Mouse (Mus musculus) heart, embryonic 12.5 days (tissue): ENCODE data around the gene Arpc5. TPM values are rescaled to one million over a fixed set of nuclear protein-coding genes. Genes with fewer than 3 reads are reported as not detected.
A peak's percentile ranks its signal among the peaks of the same experiment; 100 is the strongest.
"Not testable (repeated sequence)": the region's sequence is repeated elsewhere in the genome, so short reads cannot be mapped to it uniquely, and the experiment has no call there.

Experiments
- ATAC-seq: fragments of 200-750 bp; cut with Nextera tagmentation; 2 replicates; pipeline ENCODE4 v1.8.0; 2017; ENCODE audit warnings: moderate TSS enrichment, moderate library complexity; ENCODE audit not compliant: insufficient number of reproducible peaks, low FRiP score
- H3K27ac ChIP-seq: fragments of 300-500 bp; sonication (generic); 2 replicates; pipeline ENCODE4 v1.5.1; 2016; ENCODE audit warnings: mild to moderate bottlenecking, moderate library complexity; ENCODE audit not compliant: poor library complexity, severe bottlenecking
- H3K27me3 ChIP-seq: fragments of 300-500 bp; sonication (generic); replicated peaks from 2 replicates; pipeline ENCODE4 v1.6.1; 2016; ENCODE audit warnings: mild to moderate bottlenecking, moderate library complexity
- H3K36me3 ChIP-seq: fragments of 300-500 bp; sonication (generic); 2 replicates; pipeline ENCODE4 v1.6.1; 2016; ENCODE audit warnings: mild to moderate bottlenecking, moderate library complexity
- H3K4me1 ChIP-seq: fragments of 300-500 bp; sonication (generic); replicated peaks from 2 replicates; pipeline ENCODE4 v1.6.1; 2016; ENCODE audit warnings: mild to moderate bottlenecking
- H3K4me2 ChIP-seq: fragments of 300-500 bp; sonication (generic); 2 replicates; pipeline ENCODE4 v1.6.1; 2016; ENCODE audit warnings: mild to moderate bottlenecking, moderate library complexity
- H3K4me3 ChIP-seq: fragments of 300-500 bp; sonication (generic); 2 replicates; pipeline ENCODE4 v1.5.1; 2016; ENCODE audit warnings: mild to moderate bottlenecking
- H3K9ac ChIP-seq: fragments of 300-500 bp; sonication (generic); 2 replicates; pipeline ENCODE4 v1.6.1; 2016; ENCODE audit warnings: mild to moderate bottlenecking, moderate library complexity
- H3K9me3 ChIP-seq: fragments of 300-500 bp; sonication (generic); replicated peaks from 2 replicates; pipeline ENCODE4 v1.6.1; 2016; ENCODE audit warnings: mild to moderate bottlenecking, moderate library complexity
- WGBS: fragments of 180-500 bp; shearing (Covaris S2); methylation state at CpG from one replicate; pipeline ENCODE4 v1.1.7; 2016; 5-methylcytosine and 5-hydroxymethylcytosine counted together
- polyA plus RNA-seq: library from polyadenylated mRNA; unstranded; fragments of >200 nt; fragmentation: Nextera tagmentation; extraction: Ambion mirVana; gene quantifications from 2 replicates; pipeline ENCODE4 v1.2.1, GENCODE M21; 2016

Gene Arpc5
- polyA plus RNA-seq, 1 experiment from 2014 or later = 245 TPM

GRCm38 (mm10) chr1:152784620-152785019, 18.3 kb downstream of the Arpc5 start:
- Histone ChIP-seq H3K9ac (no peak overlapping the region), H3K27ac (no peak overlapping the region), H3K36me3 (no peaks in the 10 kb centered on the region), H3K4me1 (no peaks in the 10 kb centered on the region), H3K9me3 (no peaks in the 10 kb centered on the region), H3K27me3 (no peaks in the 10 kb centered on the region), H3K4me2 (no peak overlapping the region), H3K4me3 (no peak overlapping the region)
- ATAC-seq = no peak
- WGBS = 91% methylated on average over 8 of the region's 8 CpGs

- H3K4me1 ChIP-seq, H3K4me2 ChIP-seq, H3K4me3 ChIP-seq, ATAC-seq, H3K9ac ChIP-seq, H3K36me3 ChIP-seq, H3K27me3 ChIP-seq, H3K27ac ChIP-seq, H3K9me3 ChIP-seq: not testable (repeated sequence)
- 83% methylated on average over 3 of the region's 3 CpGs for WGBS
These were observed 19.1 kb downstream of the Arpc5 start for GRCm38 (mm10) chr1:152785446-152785845.

GRCm38 (mm10) chr1:152786953-152787352, 20.6 kb downstream of the Arpc5 start:
- no peak for ATAC-seq
- WGBS = 84% methylated on average over 4 of the region's 4 CpGs

GRCm38 (mm10) chr1:152788121-152788660, 21.8 kb downstream of the Arpc5 start:
- ATAC-seq = no peak
- no peaks in the 10 kb centered on the region for H3K27me3 ChIP-seq
- no peak overlapping the region for H3K4me3 ChIP-seq
- H3K4me1 ChIP-seq = peaks cover 23% of the 10 kb centered on the region
- H3K9me3 ChIP-seq = no peaks in the 10 kb centered on the region
- WGBS = 59% methylated on average over 4 of the region's 4 CpGs
- H3K9ac ChIP-seq = no peak overlapping the region
- H3K36me3 ChIP-seq = no peaks in the 10 kb centered on the region
- no peak overlapping the region for H3K4me2 ChIP-seq
- no peak overlapping the region for H3K27ac ChIP-seq

More at GRCm38 (mm10) chr1:152786953-152787352, 20.6 kb downstream of the Arpc5 start:
- Histone ChIP-seq H3K27ac (no peak overlapping the region), H3K27me3 (no peaks in the 10 kb centered on the region), H3K4me1 (peaks cover 15% of the 10 kb centered on the region), H3K36me3 (no peaks in the 10 kb centered on the region), H3K9me3 (no peaks in the 10 kb centered on the region), H3K9ac (no peak overlapping the region), H3K4me3 (no peak overlapping the region), H3K4me2 (no peak overlapping the region)

GRCm38 (mm10) chr1:152790254-152790653, 23.9 kb downstream of the Arpc5 start:
- Histone ChIP-seq H3K9ac (no peak overlapping the region), H3K27ac (peak overlapping the region; percentile 83), H3K4me3 (peak overlapping the region; percentile 1; the same call in 1 of the 2 replicates), H3K27me3 (no peaks in the 10 kb centered on the region), H3K4me2 (peak overlapping the region; percentile 48), H3K36me3 (no peaks in the 10 kb centered on the region), H3K9me3 (no peaks in the 10 kb centered on the region), H3K4me1 (peaks cover 31% of the 10 kb centered on the region)
- 0 out of 2 replicates have a peak, but pooled peaks have one; percentile 53 for ATAC-seq
- 28% methylated on average over 12 of the region's 12 CpGs for WGBS

GRCm38 (mm10) chr1:152790821-152791220, 24.5 kb downstream of the Arpc5 start:
- Histone ChIP-seq H3K4me2 (peak overlapping the region; percentile 48), H3K27ac (peak overlapping the region; percentile 83), H3K9me3 (no peaks in the 10 kb centered on the region), H3K27me3 (no peaks in the 10 kb centered on the region), H3K4me3 (0 out of 2 replicates have a peak overlapping the region, but pooled peaks have one; percentile 1), H3K36me3 (no peaks in the 10 kb centered on the region), H3K9ac (no peak overlapping the region), H3K4me1 (peaks cover 33% of the 10 kb centered on the region)
- peak; percentile 65 for ATAC-seq
- WGBS = 7% methylated on average over 6 of the region's 6 CpGs

- no peak overlapping the region for H3K4me3 ChIP-seq
- WGBS = 21% methylated on average over 4 of the region's 4 CpGs
- H3K9ac ChIP-seq = no peak overlapping the region
- H3K4me1 ChIP-seq = peaks cover 37% of the 10 kb centered on the region
- H3K9me3 ChIP-seq = no peaks in the 10 kb centered on the region
- H3K4me2 ChIP-seq = peak overlapping the region; percentile 48
- no peaks in the 10 kb centered on the region for H3K36me3 ChIP-seq
- H3K27ac ChIP-seq = peak overlapping the region; percentile 83
- ATAC-seq = 0 out of 2 replicates have a peak, but pooled peaks have one; percentile 9
- H3K27me3 ChIP-seq = no peaks in the 10 kb centered on the region
These were observed 24.9 kb downstream of the Arpc5 start for GRCm38 (mm10) chr1:152791269-152791668.

GRCm38 (mm10) chr1:152792736-152793494, 26.6 kb downstream of the Arpc5 start:
- H3K4me1 ChIP-seq = peaks cover 37% of the 10 kb centered on the region
- H3K36me3 ChIP-seq = no peaks in the 10 kb centered on the region
- H3K9ac ChIP-seq = no peak overlapping the region
- no peaks in the 10 kb centered on the region for H3K9me3 ChIP-seq
- ATAC-seq = no peak
- H3K27ac ChIP-seq = no peak overlapping the region
- no peak overlapping the region for H3K4me2 ChIP-seq
- H3K4me3 ChIP-seq = no peak overlapping the region
- H3K27me3 ChIP-seq = no peaks in the 10 kb centered on the region
- WGBS = 59% methylated on average over 12 of the region's 12 CpGs

GRCm38 (mm10) chr1:152793495-152794130, 27.3 kb downstream of the Arpc5 start:
- H3K9ac ChIP-seq = no peak overlapping the region
- 56% methylated on average over 6 of the region's 6 CpGs for WGBS

GRCm38 (mm10) chr1:152795688-152796255, 29.4 kb downstream of the Arpc5 start:
- H3K9me3 ChIP-seq = no peaks in the 10 kb centered on the region
- no peak overlapping the region for H3K9ac ChIP-seq
- no peaks in the 10 kb centered on the region for H3K27me3 ChIP-seq
- no peak for ATAC-seq
- WGBS = 46% methylated on average over 8 of the region's 8 CpGs
- no peak overlapping the region for H3K27ac ChIP-seq
- no peaks in the 10 kb centered on the region for H3K36me3 ChIP-seq
- H3K4me3 ChIP-seq = no peak overlapping the region
- peaks cover 42% of the 10 kb centered on the region for H3K4me1 ChIP-seq
- H3K4me2 ChIP-seq = no peak overlapping the region

More at GRCm38 (mm10) chr1:152793495-152794130, 27.3 kb downstream of the Arpc5 start:
- H3K4me3 ChIP-seq = no peak overlapping the region
- no peaks in the 10 kb centered on the region for H3K36me3 ChIP-seq
- H3K4me2 ChIP-seq = no peak overlapping the region
- H3K27ac ChIP-seq = no peak overlapping the region
- H3K4me1 ChIP-seq = peaks cover 37% of the 10 kb centered on the region
- H3K27me3 ChIP-seq = no peaks in the 10 kb centered on the region
- no peak for ATAC-seq
- no peaks in the 10 kb centered on the region for H3K9me3 ChIP-seq

- H3K27me3 ChIP-seq = no peaks in the 10 kb centered on the region
- WGBS = 81% methylated on average over 8 of the region's 8 CpGs
- no peaks in the 10 kb centered on the region for H3K36me3 ChIP-seq
- ATAC-seq = no peak
- H3K4me3 ChIP-seq = no peak overlapping the region
- no peak overlapping the region for H3K27ac ChIP-seq
- H3K4me1 ChIP-seq = peaks cover 33% of the 10 kb centered on the region
- H3K9me3 ChIP-seq = no peaks in the 10 kb centered on the region
- H3K9ac ChIP-seq = no peak overlapping the region
- H3K4me2 ChIP-seq = no peak overlapping the region
These were observed 30.4 kb downstream of the Arpc5 start for GRCm38 (mm10) chr1:152796683-152797263.
